Mouse (Mus musculus) spleen, adult 18-20 months (tissue): ENCODE data around the gene Cdh11.

Experiments
- DNase-seq, 2 experiments: peaks; one replicate each; pipeline ENCODE4 v3.0.0; 2022; ENCODE audit warnings: mixed read lengths in 2 of 2

The Cdh11 gene

GRCm38 (mm10) chr8:102785592-102786416 is at the start of gene Cdh11:
Cdh11 (minus strand) TSS chr8:102785642.
- DNase-seq, result no peak

GRCm38 (mm10) chr8:102813959-102814358 is 28.5 kb upstream of the Cdh11 start:
- DNase-seq, result no peak

- DNase-seq, result no peak
These were observed 4.9 kb upstream of the Cdh11 start for GRCm38 (mm10) chr8:102790303-102790702.

- no peak for DNase-seq
These were observed 1.3 kb upstream of the Cdh11 start for GRCm38 (mm10) chr8:102786467-102787360.

GRCm38 (mm10) chr8:102784835-102785455 is 497 bp downstream of the Cdh11 start:
- DNase-seq, result no peak

GRCm38 (mm10) chr8:102783821-102784591 is 1.4 kb downstream of the Cdh11 start:
- DNase-seq, result no peak

- DNase-seq, result no peak
These were observed 2.5 kb downstream of the Cdh11 start for GRCm38 (mm10) chr8:102782707-102783489.

GRCm38 (mm10) chr8:102780899-102781298 is 4.5 kb downstream of the Cdh11 start:
- DNase-seq, result no peak

- no peak for DNase-seq
These were observed 10.8 kb downstream of the Cdh11 start for GRCm38 (mm10) chr8:102774594-102774993.

GRCm38 (mm10) chr8:102771456-102771855 is 14.0 kb downstream of the Cdh11 start:
- no peak for DNase-seq

GRCm38 (mm10) chr8:102753839-102754238 is 31.6 kb downstream of the Cdh11 start:
- no peak for DNase-seq

GRCm38 (mm10) chr8:102742940-102743339 is 42.5 kb downstream of the Cdh11 start:
- DNase-seq, result no peak

- no peak for DNase-seq
These were observed 43.3 kb downstream of the Cdh11 start for GRCm38 (mm10) chr8:102742008-102742591.

GRCm38 (mm10) chr8:102740963-102741362 is 44.5 kb downstream of the Cdh11 start:
- no peak for DNase-seq

GRCm38 (mm10) chr8:102738961-102739487 is 46.4 kb downstream of the Cdh11 start:
- DNase-seq, result no peak

GRCm38 (mm10) chr8:102738395-102738794 is 47.0 kb downstream of the Cdh11 start:
- no peak for DNase-seq

- DNase-seq, result no peak
These were observed 51.0 kb downstream of the Cdh11 start for GRCm38 (mm10) chr8:102734419-102734818.

- DNase-seq, result no peak
These were observed 59.1 kb downstream of the Cdh11 start for GRCm38 (mm10) chr8:102726206-102726935.

- DNase-seq, result no peak
These were observed 59.9 kb downstream of the Cdh11 start for GRCm38 (mm10) chr8:102725496-102725895.

- no peak for DNase-seq
These were observed 69.5 kb downstream of the Cdh11 start for GRCm38 (mm10) chr8:102715956-102716355.
